Mouse (Mus musculus) ovary, adult 18-20 months (tissue): ENCODE measurements around the gene Mageb2.
"Not testable (repeated sequence)": the region's sequence is repeated elsewhere in the genome, so short reads cannot be mapped to it uniquely, and the experiment has no call there.

ENCODE experiments used
- DNase-seq: peaks from one replicate; pipeline ENCODE4 v3.0.0; 2022; ENCODE audit warnings: low spot score, mixed read lengths

Mageb2 gene

DNA sequence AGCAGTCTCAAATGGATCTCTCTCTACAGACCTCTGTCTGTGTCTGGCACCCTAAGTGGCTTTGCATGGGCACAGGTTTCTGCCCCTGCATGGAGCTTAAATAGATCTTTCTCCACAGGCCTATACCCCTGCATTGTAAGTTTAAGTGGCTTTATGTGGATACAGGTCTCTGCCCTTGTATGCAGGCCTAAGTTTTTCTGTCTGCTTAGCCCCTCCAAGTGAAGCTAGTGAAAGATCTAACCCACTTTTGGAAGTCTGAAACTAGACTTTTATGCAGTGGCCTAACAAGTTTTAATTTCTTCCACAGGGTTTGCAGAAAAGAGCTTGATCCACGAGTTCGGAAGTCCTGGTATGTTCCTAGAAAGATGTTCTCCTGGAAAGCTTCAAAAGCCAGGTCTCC, at the start of gene Mageb2:
TSS of gene Mageb2 (plus strand) at position 301 of the 400 bp plus-strand sequence.
- not testable (repeated sequence) for DNase-seq

DNA sequence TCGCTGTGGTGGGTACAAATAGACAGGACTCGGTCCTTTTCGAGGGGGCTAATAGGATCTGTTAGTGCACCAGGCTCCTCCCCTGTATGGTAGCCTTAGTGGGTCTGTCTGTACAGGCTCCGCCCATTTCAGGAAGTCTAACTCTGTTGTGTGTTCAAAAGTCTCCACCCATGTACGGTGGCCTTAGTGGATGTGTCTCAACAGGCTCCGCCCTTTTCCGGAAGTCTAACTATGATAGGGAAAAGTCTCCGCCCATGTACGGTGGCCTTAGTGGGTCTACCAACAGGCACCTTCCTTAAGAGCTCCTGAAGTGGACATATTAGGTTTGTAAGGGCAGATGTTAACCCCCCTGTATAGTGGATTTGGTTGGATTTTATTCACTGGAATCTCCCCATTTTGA, 18.2 kb upstream of the Mageb2 start:
- not testable (repeated sequence) for DNase-seq
